Mouse (Mus musculus): ENCODE results near the gene Mlana. TPM values are rescaled to one million over a fixed set of nuclear protein-coding genes. Genes with fewer than 3 reads are reported as not detected.

The Mlana gene
- not detected in 2 replicates for polyA plus RNA-seq (2015; fragmentation: Nextera tagmentation; extraction: Ambion mirVana)

GRCm38 (mm10) chr19:29697245-29697874, at the start of gene Mlana:
Gene Mlana, plus strand, starts transcription at chr19:29697824.
- ATAC-seq = no peak
- Histone ChIP-seq H3K27ac (ENCODE audit: low read length) (no peak within 1 kb of the TSS), H3K4me2 (ENCODE audit: low read length) (no peak within 1 kb of the TSS), H3K9ac (replicated peaks; ENCODE audit: low read depth, low read length) (no peak within 1 kb of the TSS), H3K4me1 (replicated peaks; ENCODE audit: control insufficient read depth, insufficient read depth, low read length) (no peaks in the 10 kb centered on the region), H3K27me3 (replicated peaks; ENCODE audit: control insufficient read depth, insufficient read depth, low read length) (no peaks in the 10 kb centered on the region), H3K9me3 (ENCODE audit: control insufficient read depth, low read length) (no peaks in the 10 kb centered on the region), H3K4me3 (replicated peaks; ENCODE audit: low read length) (no peak within 1 kb of the TSS), H3K36me3 (ENCODE audit: control insufficient read depth, insufficient read depth) (no peaks in the 10 kb centered on the region)
- 64% methylated on average over 3 of the region's 3 CpGs for WGBS

- Histone ChIP-seq H3K27ac (ENCODE audit: low read length) (no peak overlapping the region; the same call in 1 of the 2 replicates), H3K4me2 (ENCODE audit: low read length) (0 out of 2 replicates have a peak overlapping the region, but pooled peaks have one; percentile 0), H3K4me1 (replicated peaks; ENCODE audit: control insufficient read depth, insufficient read depth, low read length) (no peaks in the 10 kb centered on the region), H3K4me3 (replicated peaks; ENCODE audit: low read length) (peak overlapping the region; percentile 85), H3K36me3 (ENCODE audit: control insufficient read depth, insufficient read depth) (no peaks in the 10 kb centered on the region), H3K9ac (replicated peaks; ENCODE audit: low read depth, low read length) (no peak overlapping the region), H3K9me3 (ENCODE audit: control insufficient read depth, low read length) (peaks cover 2% of the 10 kb centered on the region; the same call in 1 of the 2 replicates), H3K27me3 (replicated peaks; ENCODE audit: control insufficient read depth, insufficient read depth, low read length) (no peaks in the 10 kb centered on the region)
- 27% methylated on average over 4 of the region's 4 CpGs for WGBS
- ATAC-seq = no peak
These were observed 49.1 kb upstream of the Mlana start for GRCm38 (mm10) chr19:29648550-29648914.

GRCm38 (mm10) chr19:29649683-29650082, 47.9 kb upstream of the Mlana start:
- Histone ChIP-seq H3K9ac (replicated peaks; ENCODE audit: low read depth, low read length) (no peak overlapping the region), H3K36me3 (ENCODE audit: control insufficient read depth, insufficient read depth) (no peaks in the 10 kb centered on the region), H3K9me3 (ENCODE audit: control insufficient read depth, low read length) (peaks cover 1% of the 10 kb centered on the region; the same call in 1 of the 2 replicates), H3K27me3 (replicated peaks; ENCODE audit: control insufficient read depth, insufficient read depth, low read length) (no peaks in the 10 kb centered on the region), H3K27ac (ENCODE audit: low read length) (no peak overlapping the region), H3K4me1 (replicated peaks; ENCODE audit: control insufficient read depth, insufficient read depth, low read length) (no peaks in the 10 kb centered on the region), H3K4me2 (ENCODE audit: low read length) (no peak overlapping the region), H3K4me3 (replicated peaks; ENCODE audit: low read length) (no peak overlapping the region)
- ATAC-seq = no peak
- WGBS = 87% methylated on average over 1 of the region's 1 CpGs

DNA sequence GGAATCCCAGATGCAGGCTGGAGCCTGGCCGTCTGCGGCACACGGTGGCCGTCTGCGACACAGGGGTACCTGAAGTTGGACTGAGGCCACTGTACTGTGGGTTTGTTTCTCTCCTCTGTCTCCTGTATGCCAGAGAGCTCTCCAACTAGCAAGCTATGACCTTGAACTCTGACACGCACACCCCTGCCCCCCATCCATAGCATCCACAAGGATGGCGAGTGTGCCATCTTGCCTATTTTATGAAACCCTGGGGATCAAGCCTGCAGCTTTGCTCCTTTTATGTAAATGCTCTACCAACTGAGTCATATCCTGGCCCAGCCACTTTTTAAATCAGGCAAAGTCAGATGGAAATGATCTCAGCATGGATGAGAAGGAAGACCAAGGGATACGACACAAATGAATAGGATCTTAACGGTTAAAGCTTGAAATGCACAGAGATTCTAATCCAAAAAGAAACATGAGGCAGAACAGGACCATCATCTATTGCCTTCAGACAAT, 43.8 kb upstream of the Mlana start:
- Histone ChIP-seq H3K4me3 (replicated peaks; ENCODE audit: low read length) (no peak overlapping the region), H3K9ac (replicated peaks; ENCODE audit: low read depth, low read length) (no peak overlapping the region), H3K4me1 (replicated peaks; ENCODE audit: control insufficient read depth, insufficient read depth, low read length) (no peaks in the 10 kb centered on the region), H3K27me3 (replicated peaks; ENCODE audit: control insufficient read depth, insufficient read depth, low read length) (no peaks in the 10 kb centered on the region), H3K4me2 (ENCODE audit: low read length) (no peak overlapping the region), H3K9me3 (ENCODE audit: control insufficient read depth, low read length) (no peaks in the 10 kb centered on the region), H3K27ac (ENCODE audit: low read length) (no peak overlapping the region), H3K36me3 (ENCODE audit: control insufficient read depth, insufficient read depth) (no peaks in the 10 kb centered on the region)
- ATAC-seq = no peak
- 88% methylated on average over 9 of the region's 9 CpGs for WGBS

DNA sequence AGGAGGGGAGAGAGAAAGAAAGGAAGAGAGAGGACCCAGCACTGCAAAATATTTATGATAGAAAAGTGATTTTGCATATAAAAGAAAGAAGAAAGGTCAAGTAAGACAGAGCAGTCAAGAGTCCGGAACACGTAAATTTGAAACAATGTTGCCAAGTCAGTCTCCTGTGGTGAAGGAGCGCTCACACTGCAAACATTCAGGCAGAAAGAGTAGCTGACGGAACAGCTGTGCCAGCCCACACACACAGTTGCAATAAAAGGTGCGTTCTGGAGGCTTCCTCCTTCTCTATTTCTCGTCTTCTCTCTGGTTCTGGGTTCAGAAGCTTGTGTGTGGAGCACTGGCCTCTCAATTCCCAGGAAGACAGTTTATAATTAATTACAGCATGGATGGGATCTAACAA, 42.5 kb upstream of the Mlana start:
- Histone ChIP-seq H3K9me3 (ENCODE audit: control insufficient read depth, low read length) (no peaks in the 10 kb centered on the region), H3K27me3 (replicated peaks; ENCODE audit: control insufficient read depth, insufficient read depth, low read length) (no peaks in the 10 kb centered on the region), H3K9ac (replicated peaks; ENCODE audit: low read depth, low read length) (no peak overlapping the region), H3K4me3 (replicated peaks; ENCODE audit: low read length) (no peak overlapping the region), H3K36me3 (ENCODE audit: control insufficient read depth, insufficient read depth) (no peaks in the 10 kb centered on the region), H3K27ac (ENCODE audit: low read length) (no peak overlapping the region), H3K4me1 (replicated peaks; ENCODE audit: control insufficient read depth, insufficient read depth, low read length) (no peaks in the 10 kb centered on the region), H3K4me2 (ENCODE audit: low read length) (no peak overlapping the region)
- 45% methylated on average over 6 of the region's 6 CpGs for WGBS
- no peak for ATAC-seq

GRCm38 (mm10) chr19:29656029-29656428, 41.6 kb upstream of the Mlana start:
- H3K4me1 ChIP-seq (replicated peaks; ENCODE audit: control insufficient read depth, insufficient read depth, low read length) = no peaks in the 10 kb centered on the region
- no peak for ATAC-seq
- no peaks in the 10 kb centered on the region for H3K27me3 ChIP-seq (replicated peaks; ENCODE audit: control insufficient read depth, insufficient read depth, low read length)
- no peak overlapping the region for H3K9ac ChIP-seq (replicated peaks; ENCODE audit: low read depth, low read length)
- H3K27ac ChIP-seq (ENCODE audit: low read length) = no peak overlapping the region
- H3K4me2 ChIP-seq (ENCODE audit: low read length) = no peak overlapping the region
- WGBS = 57% methylated on average over 4 of the region's 4 CpGs
- H3K36me3 ChIP-seq (ENCODE audit: control insufficient read depth, insufficient read depth) = no peaks in the 10 kb centered on the region
- H3K9me3 ChIP-seq (ENCODE audit: control insufficient read depth, low read length) = no peaks in the 10 kb centered on the region
- H3K4me3 ChIP-seq (replicated peaks; ENCODE audit: low read length) = no peak overlapping the region

GRCm38 (mm10) chr19:29656620-29657019, 41.0 kb upstream of the Mlana start:
- no peak overlapping the region for H3K4me2 ChIP-seq (ENCODE audit: low read length)
- H3K36me3 ChIP-seq (ENCODE audit: control insufficient read depth, insufficient read depth) = no peaks in the 10 kb centered on the region
- no peaks in the 10 kb centered on the region for H3K9me3 ChIP-seq (ENCODE audit: control insufficient read depth, low read length)
- ATAC-seq = no peak
- H3K4me3 ChIP-seq (replicated peaks; ENCODE audit: low read length) = no peak overlapping the region
- no peak overlapping the region for H3K9ac ChIP-seq (replicated peaks; ENCODE audit: low read depth, low read length)
- no peaks in the 10 kb centered on the region for H3K27me3 ChIP-seq (replicated peaks; ENCODE audit: control insufficient read depth, insufficient read depth, low read length)
- no peaks in the 10 kb centered on the region for H3K4me1 ChIP-seq (replicated peaks; ENCODE audit: control insufficient read depth, insufficient read depth, low read length)
- WGBS = 82% methylated on average over 5 of the region's 5 CpGs
- no peak overlapping the region for H3K27ac ChIP-seq (ENCODE audit: low read length)

GRCm38 (mm10) chr19:29657033-29657432, 40.6 kb upstream of the Mlana start:
- ATAC-seq = no peak
- no peak overlapping the region for H3K4me3 ChIP-seq (replicated peaks; ENCODE audit: low read length)
- H3K4me1 ChIP-seq (replicated peaks; ENCODE audit: control insufficient read depth, insufficient read depth, low read length) = no peaks in the 10 kb centered on the region
- H3K4me2 ChIP-seq (ENCODE audit: low read length) = no peak overlapping the region
- no peak overlapping the region for H3K9ac ChIP-seq (replicated peaks; ENCODE audit: low read depth, low read length)
- H3K9me3 ChIP-seq (ENCODE audit: control insufficient read depth, low read length) = no peaks in the 10 kb centered on the region
- no peaks in the 10 kb centered on the region for H3K36me3 ChIP-seq (ENCODE audit: control insufficient read depth, insufficient read depth)
- no peak overlapping the region for H3K27ac ChIP-seq (ENCODE audit: low read length)
- 45% methylated on average over 3 of the region's 3 CpGs for WGBS
- no peaks in the 10 kb centered on the region for H3K27me3 ChIP-seq (replicated peaks; ENCODE audit: control insufficient read depth, insufficient read depth, low read length)

DNA sequence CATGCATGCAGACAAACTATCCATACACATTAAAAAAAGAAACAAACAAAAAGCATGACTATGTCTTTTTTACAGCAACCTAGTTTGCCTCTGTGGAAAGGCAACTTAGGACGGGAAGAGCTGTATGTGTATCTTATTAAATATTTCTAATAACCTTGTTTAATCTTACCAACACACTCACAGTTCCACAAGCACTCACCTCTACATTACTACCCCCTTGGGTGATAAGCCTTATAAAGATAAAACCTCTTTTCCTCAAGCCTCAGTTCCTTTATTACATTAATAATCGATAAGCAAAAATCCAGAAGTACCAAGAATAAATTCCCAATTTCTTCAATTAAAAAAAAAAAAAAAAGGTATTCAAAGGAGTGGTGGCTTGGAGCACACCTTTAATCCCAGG, 40.1 kb upstream of the Mlana start:
- no peak overlapping the region for H3K27ac ChIP-seq (ENCODE audit: low read length)
- H3K36me3 ChIP-seq (ENCODE audit: control insufficient read depth, insufficient read depth) = no peaks in the 10 kb centered on the region

GRCm38 (mm10) chr19:29658836-29659235, 38.8 kb upstream of the Mlana start:
- 92% methylated on average over 4 of the region's 4 CpGs for WGBS

More for the DNA sequence above, 40.1 kb upstream of the Mlana start:
- H3K9ac ChIP-seq (replicated peaks; ENCODE audit: low read depth, low read length) = no peak overlapping the region
- H3K4me1 ChIP-seq (replicated peaks; ENCODE audit: control insufficient read depth, insufficient read depth, low read length) = no peaks in the 10 kb centered on the region
- no peak overlapping the region for H3K4me2 ChIP-seq (ENCODE audit: low read length)
- no peaks in the 10 kb centered on the region for H3K9me3 ChIP-seq (ENCODE audit: control insufficient read depth, low read length)
- WGBS = 88% methylated on average over 2 of the region's 2 CpGs
- H3K4me3 ChIP-seq (replicated peaks; ENCODE audit: low read length) = no peak overlapping the region
- ATAC-seq = no peak
- H3K27me3 ChIP-seq (replicated peaks; ENCODE audit: control insufficient read depth, insufficient read depth, low read length) = no peaks in the 10 kb centered on the region

More at GRCm38 (mm10) chr19:29658836-29659235, 38.8 kb upstream of the Mlana start:
- H3K9me3 ChIP-seq (ENCODE audit: control insufficient read depth, low read length) = no peaks in the 10 kb centered on the region
- no peak overlapping the region for H3K9ac ChIP-seq (replicated peaks; ENCODE audit: low read depth, low read length)
- no peak overlapping the region for H3K27ac ChIP-seq (ENCODE audit: low read length)
- no peak for ATAC-seq
- H3K4me3 ChIP-seq (replicated peaks; ENCODE audit: low read length) = no peak overlapping the region
- no peak overlapping the region for H3K4me2 ChIP-seq (ENCODE audit: low read length)
- H3K27me3 ChIP-seq (replicated peaks; ENCODE audit: control insufficient read depth, insufficient read depth, low read length) = no peaks in the 10 kb centered on the region
- no peaks in the 10 kb centered on the region for H3K4me1 ChIP-seq (replicated peaks; ENCODE audit: control insufficient read depth, insufficient read depth, low read length)
- no peaks in the 10 kb centered on the region for H3K36me3 ChIP-seq (ENCODE audit: control insufficient read depth, insufficient read depth)

All from forebrain, embryonic 16.5 days (tissue).